Mouse (Mus musculus) frontal cortex, postnatal 25 days (tissue): ENCODE results near the gene Ncam1.

Source experiments
- DNase-seq, 2 experiments: peaks; one replicate each; pipeline ENCODE4 v3.0.0; 2022; ENCODE audit warnings: low spot score in 2 of 2

Ncam1 gene

GRCm38 (mm10) chr9:49504658-49505057, 294.1 kb downstream of the Ncam1 start:
- DNase-seq: no peak

DNA sequence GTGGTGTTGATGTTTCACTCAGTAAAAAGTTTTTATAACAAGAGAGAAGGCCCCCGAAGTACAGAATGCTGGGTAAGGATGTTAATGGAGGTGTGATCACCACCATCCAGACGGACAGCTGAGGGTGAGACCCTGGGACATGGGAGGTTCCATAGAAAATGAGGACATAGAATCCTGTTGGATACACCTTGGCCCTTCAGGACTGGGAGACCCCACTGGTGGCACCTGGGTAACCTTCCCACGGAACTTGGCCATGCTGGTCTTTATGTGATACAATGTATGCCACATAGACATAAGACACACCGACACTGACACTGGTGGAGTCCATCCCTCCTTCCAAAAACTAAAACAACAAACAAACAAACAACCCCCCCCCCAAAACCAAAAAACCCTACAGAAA, 296.5 kb downstream of the Ncam1 start:
- no peak for DNase-seq

DNA sequence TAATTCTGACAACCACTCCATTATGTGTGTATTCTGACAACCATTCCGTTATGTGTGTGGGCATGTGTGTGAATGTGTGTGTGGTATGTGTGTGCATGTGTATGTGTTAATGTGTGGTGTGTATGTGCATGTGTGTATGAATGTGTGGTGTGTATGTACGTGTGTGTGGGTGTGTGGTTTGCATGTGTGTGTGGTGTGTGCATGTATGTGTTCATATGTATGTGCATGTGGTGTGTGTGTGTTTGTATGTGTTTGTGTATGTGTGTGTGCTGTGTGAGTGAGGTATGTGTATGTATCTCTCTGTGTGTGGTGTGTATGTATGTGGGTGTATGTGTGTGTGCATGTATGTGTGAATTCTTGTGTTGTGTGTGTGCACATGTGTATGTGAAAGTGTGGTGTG, 298.8 kb downstream of the Ncam1 start:
- no peak for DNase-seq

DNA sequence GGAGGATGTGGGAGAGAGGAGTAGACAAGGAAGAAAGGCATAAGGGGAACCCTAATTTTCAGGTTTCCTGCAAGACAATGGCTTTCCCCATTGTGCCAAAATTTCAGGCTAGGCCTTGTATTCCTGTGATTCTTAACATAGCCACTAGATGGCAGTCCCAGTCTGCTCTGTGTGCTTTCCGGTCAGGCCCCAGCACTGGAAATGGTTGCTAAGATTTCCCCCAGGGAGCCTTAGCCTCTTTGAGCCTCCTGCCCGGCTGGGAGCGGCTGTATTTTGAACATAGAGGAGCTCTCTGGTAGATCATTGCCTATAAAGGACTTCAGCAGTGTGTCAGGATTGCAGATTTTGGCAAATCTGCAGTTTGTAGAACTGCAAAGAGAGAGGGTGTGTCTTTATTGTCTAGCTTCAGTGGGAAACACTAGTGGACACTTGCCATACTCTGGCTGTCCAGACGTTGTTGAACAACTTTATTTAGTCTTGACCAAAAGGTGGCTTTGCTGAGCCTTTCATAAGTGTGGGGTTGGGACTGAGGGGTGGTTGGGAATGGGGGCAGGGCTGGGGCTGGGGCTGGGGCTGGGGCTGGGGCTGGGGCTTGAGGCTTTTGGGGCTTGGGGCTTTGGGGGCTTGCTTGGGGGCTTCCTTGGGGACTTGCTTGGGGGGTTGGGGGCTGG, 304.6 kb downstream of the Ncam1 start:
- peak in 1 of 2 experiments; percentile 44 for DNase-seq

- DNase-seq: peak in 1 of 2 experiments; percentile 6
Observed at GRCm38 (mm10) chr9:49490609-49491008, 308.1 kb downstream of the Ncam1 start.

DNA sequence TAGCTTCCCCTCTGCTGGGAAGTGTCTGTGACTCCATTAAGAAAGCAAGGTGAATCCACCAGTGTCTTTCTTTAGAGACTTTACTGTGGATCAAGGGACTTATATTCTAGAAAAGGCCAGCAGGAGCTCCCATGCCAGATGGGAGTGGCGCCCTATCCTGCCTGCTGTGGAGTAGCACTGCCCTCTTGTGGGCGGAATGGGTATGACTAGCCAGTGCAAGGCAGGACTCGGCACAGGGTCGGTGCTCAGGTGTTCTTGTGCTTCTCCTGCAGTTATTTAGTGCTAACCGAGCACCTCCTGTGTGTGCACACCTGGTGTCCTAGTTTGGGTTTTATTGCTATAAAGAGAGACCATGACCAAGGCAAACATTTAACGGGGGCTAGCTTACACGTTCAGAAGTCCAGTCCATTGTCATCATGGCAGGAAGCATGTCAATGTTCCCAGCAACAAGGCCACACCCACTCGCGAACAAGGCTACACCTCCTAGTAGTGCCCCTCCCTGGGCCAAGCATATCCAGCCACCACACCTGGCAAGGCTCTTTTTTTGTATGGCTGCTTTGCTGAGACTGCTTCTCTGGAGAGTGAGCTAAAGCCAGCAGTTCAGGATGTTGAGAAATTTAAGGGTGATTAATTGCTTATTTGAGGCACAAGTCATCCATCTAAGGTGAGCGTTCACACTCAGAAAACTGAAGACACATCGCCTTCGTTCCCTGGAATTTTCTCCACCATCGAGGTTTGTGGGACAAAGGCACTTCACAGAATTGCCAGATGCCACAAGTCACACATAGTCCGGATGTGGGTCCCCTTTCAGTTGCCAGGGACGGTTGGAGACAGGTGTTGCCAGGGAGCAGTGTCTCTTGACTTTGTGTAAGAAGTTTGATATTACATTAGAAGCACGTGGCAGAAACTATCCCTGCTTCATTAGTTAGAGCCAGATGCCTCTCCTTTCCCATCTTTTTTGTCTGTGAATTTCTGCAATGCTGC, 309.5 kb downstream of the Ncam1 start:
- peak; percentile 86 to 87 for DNase-seq

DNA sequence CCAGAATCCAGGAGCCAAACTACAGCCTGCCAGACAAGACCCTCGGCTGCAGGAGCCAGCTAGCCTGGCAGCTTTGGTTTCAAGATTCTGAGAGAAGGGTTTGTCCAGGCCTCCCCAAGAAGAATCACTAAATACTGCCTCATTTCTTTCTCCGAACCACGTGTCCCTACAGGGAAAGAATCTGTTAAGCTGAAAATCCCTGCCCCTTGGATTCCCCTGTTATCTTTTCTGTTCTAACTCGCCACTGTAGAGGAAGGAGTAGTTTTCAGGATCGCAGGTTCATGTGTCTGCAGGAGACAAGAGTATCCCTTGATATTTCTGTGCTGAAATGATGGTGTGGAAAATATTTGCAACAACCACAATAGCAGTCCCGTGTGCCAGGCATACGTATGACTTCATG, 310.5 kb downstream of the Ncam1 start:
- DNase-seq: no peak

GRCm38 (mm10) chr9:49487657-49487943, 311.1 kb downstream of the Ncam1 start:
- DNase-seq: no peak

- DNase-seq: no peak
Observed at GRCm38 (mm10) chr9:49486805-49487656, 311.7 kb downstream of the Ncam1 start.

GRCm38 (mm10) chr9:49485892-49486311, 312.8 kb downstream of the Ncam1 start, which contains the start of gene Ttc12:
Gene Ttc12, minus strand, starts transcription at chr9:49486225.
- DNase-seq: no peak

GRCm38 (mm10) chr9:49485250-49485891, 313.4 kb downstream of the Ncam1 start:
- DNase-seq: no peak

GRCm38 (mm10) chr9:49483316-49483715, 315.4 kb downstream of the Ncam1 start:
- no peak for DNase-seq

DNA sequence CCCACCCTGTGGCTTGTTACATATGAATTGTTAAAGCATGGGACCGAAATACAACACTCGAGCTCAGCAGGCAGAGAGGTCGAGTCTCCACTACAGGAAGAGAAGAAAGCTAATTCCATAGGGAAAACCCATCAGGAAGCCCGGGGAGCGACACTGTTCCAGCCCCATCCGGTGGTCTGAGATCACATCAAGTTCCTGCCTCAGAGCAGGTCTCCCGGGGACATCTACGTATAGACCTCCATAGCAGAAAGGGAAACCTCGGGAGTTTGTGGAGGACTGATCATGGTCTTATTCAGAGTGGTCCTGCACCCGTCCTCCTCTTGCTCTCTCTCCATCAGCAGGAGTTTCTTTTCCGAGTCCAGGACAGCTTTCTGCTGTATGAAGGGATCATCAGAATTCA, 326.6 kb downstream of the Ncam1 start:
- DNase-seq: no peak

DNA sequence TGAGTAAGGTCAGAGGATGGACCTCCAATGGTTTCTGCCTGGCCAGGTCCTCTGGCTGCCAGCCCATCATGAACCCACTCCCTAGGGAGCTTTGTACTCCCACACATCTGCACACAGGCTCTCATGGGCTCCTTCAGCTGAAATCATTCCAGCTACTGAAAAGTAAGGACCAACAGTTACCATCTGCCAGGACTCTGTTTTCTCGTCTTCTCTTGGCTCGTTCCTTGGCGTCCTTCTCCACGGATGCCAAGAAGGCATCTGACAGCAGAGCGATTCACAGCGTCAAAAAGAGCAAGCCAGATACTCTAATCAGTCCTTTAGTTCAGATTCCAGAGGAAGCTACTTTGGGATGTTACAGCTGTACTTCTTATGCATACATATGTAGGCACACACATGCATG, 327.8 kb downstream of the Ncam1 start:
- DNase-seq: no peak

DNA sequence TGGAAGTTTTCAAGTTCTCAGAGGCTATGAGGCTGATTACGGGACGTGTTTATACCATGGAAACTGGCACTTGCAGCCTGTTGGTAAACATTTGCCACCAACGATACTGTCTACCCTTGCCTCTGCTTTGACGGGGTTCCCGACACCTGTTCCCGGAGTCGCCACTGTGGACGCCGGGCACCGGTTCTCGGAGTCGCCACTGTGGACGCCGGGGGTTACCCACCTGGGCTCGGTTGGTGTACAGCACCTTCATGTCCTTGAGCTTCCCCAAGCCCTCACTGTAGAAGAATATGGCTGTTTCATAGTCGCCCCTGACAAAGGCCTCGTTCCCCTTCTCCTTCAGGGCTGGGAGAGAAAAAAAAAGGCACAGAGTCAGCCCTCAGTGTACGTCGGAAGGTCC, 328.7 kb downstream of the Ncam1 start:
- no peak for DNase-seq

DNA sequence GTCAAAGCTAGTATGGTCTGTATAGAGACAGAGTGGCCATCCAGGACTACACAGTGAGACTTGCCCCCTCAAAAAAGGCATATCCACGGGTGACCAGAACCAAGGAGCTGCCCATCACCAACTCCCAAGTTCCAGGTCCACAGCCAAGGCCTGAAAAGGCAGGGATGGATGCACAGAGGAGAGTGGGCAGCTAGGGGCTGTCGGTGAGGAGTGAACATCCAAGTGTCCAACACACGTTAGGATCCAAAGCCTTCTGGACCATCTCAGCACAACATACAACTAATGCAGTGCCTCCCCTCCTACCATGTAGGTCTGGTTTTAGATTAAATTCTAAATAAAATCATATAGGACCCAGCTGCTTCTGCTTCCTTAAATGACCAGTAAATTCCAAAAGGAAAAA, 342.6 kb downstream of the Ncam1 start:
- no peak for DNase-seq

DNA sequence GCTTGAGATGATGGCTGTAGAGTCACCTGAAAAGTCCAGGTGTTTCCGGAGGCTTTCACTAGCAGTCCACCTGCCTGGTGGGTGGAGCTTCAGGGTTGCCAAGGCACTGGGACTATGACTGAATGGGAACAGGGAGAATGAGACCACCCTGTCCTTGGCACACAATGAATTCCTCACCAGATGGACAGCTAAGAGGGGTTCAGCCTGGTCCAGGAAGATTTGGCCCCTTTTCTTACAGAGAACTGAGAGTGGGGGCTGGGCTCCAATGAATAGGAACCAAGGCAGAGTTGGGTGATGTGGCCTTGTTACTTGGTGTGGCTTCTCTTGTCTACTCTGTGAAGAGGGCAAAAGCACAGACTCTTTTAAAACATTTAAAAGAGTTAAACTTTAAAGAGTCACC, 346.3 kb downstream of the Ncam1 start:
- no peak for DNase-seq
